Mouse (Mus musculus): ENCODE data around the gene Th.

Gene Th

GRCm38 (mm10) chr7:142931028-142931427 is at the start of gene Th:
Gene Th (minus strand): TSS chr7:142931128.
- DNase-seq (ENCODE audit: low spot score) = no peak

DNA sequence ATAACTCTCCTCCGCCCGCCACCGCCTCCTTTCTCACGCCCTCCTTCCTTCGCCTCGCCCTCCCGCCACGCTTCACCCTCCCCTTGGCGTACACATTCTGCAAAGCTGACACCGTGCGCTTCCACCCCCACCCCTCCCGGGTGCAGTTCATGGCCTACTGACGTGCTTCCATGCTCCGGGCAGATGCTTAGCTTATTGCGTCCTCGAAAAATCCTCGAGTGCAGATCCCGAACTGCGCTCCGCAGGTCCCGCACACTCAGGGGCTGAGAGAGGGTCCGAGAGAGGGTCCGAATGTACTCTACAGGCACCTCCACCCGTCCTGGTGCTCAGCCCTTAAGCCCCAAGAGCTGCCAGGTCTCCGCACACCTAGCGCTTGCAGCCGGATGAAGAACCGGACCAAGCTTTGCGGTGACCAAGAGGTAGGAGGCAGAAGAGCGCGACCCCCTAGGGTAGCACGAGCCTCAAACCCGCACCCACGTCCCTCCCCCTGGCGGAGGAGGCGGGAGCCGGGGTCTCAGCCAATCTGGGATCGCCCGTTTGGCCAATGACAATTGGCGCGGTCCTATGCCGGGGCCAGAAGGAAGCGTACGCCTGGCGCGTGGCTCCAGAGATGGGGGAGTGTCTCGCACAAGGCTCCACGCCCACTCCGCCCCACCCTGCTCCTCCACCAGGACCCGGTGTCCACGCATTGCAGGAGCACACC is 38.0 kb upstream of the Th start, which contains the start of gene Ascl2:
Ascl2 (minus strand) TSS at position 456 of the 703 bp plus-strand sequence.
- DNase-seq (ENCODE audit: low spot score) = peak; percentile 48

DNA sequence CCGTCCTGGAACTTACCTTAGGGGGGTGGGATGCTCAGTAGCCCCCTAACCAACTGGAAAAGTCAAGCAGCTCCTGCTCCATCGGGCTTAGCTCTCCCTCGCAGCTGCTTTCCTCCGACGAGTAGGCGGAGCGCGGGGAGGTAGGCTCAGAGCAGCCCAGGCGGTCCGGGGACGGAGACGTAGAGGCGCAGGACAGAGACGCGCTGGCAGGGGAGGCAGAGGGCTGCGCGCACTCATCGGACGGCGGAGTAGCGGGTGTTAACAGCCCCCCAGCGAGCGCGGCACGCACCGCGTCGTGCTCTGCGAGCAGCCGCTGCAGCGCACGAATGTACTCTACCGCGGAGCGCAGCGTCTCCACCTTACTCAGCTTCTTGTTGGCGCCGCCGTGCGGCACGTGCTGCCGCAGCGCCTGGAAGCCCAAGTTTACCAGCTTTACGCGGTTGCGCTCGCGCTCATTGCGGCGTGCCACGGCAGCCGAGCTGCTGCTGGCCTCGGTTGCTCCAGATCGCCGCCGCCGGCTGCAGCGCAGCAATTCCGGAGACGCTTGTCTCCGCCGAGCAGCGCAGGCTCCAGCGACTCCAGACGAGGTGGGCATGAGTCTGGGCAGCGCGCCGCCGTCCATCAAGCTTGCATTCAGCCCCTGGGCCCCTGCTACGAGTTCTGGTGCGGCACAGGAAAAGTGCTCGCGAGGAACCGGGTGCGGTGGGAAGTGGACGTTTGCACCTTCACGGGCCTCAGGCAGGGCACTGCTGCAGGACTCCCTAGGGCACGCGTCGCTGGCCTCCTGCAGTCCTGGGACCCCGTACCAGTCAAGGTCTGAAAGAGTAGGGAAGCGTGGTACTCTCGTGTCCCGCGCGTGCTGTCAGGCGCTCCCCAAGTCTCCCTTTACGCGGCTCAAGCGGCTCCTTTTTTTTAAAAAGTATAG is 37.2 kb upstream of the Th start:
- peak; percentile 68 for DNase-seq (ENCODE audit: low spot score)

DNA sequence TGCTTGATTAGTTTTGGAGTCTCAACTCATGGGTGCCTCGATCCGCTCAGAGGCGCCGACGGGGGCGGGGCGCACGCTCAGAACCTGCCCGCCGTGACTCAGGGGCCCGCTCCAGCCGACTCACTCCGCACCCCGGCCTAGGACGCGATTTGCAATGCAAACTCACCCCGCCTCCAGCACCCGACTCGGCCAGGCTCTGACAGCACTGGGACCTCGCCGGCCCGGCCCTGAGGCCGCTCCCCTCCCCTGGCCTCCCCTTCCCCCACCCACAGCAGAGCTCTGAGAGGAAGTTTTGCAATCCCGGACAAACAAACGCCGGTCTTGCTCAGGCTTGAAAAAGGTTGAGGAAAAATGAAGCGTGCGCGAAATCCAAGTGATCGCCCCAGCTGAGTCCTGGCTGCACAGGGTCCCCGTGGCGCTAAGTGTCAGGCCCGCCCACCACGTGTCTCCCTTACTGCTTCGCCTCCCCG is 36.5 kb upstream of the Th start:
- DNase-seq (ENCODE audit: low spot score) = peak; percentile 81

GRCm38 (mm10) chr7:142959752-142960151 is 28.8 kb upstream of the Th start:
- DNase-seq (ENCODE audit: low spot score) = no peak

DNA sequence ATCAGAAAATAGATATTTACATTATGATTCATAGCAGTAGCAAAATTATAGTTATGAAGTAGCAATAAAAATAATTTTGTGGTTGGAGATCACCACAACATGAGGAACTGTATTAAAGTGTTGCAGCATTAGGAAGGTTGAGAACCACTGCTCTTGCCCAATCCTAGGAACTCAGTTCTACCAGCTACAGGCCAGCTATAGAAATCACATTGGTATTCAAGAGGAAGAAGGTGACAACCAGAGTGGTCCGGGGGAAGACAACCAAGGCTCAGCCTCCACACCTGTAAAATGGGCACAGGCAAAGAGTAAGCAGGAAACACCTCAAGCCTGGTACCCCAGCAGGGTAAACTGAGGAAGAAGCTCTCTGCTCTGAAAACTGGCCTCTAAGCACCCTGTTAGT is 27.9 kb upstream of the Th start:
- DNase-seq (ENCODE audit: low spot score) = no peak

DNA sequence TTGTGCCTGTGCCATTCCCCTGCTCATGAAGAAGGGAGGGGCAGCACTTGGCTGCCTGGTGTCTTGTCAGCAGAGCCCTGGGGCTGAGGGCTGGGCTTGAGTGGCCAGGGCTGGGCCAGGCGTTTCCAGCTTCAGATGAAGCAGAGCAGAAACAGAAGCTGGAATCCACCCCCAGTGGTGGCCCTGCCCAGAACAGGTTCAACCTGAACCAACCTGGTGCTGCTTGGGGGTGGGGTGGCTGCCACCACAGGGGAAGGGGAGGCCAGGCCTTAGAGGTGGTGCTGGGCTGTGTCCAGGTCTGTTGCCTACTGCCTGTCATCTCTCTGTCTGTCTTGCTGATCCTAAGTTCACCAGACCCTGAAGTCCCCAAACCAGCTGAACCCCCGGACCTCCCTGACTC is 25.1 kb upstream of the Th start:
- peak; percentile 61 for DNase-seq (ENCODE audit: low spot score)

DNA sequence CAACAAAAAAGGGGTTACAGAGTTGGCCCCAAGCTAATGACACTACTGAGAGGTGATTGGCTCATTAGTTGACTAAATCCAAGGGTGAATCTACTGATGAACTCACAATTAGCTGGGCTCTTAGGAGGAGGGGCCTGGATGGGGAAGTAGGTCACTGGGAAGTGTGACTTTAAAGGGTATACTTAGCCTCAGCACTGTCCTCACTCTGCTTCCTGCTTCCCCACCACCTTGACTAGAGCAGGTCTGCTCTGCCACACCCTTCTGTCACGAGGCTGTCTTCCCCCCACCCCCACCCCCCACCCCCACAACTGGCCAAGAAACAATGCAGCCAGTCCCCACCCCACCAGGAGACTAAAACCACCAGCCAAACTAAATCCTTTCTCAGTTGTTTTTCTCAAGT is 18.6 kb upstream of the Th start:
- no peak for DNase-seq (ENCODE audit: low spot score)

- no peak for DNase-seq (ENCODE audit: low spot score)
These were observed 6.7 kb upstream of the Th start for GRCm38 (mm10) chr7:142937631-142938030.

DNA sequence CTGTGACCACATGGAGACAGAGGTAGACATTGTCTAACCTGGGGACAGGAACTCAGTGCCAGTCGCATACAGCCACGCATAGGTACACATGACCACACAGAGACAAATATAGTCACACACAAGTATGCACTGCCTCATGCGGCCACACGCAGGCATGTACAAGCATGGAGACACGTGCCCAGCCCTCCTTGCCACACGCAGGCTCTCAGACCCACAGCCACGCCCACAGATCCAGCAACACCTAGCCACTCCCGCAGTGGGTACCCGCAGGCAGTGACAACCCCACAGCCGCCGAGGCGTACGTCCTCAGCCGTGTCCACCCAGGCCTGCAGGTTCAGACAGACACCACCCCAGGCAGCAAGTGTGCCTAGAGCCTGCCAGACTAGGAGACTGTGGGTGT is 4.8 kb upstream of the Th start:
- DNase-seq (ENCODE audit: low spot score) = peak; percentile 50

GRCm38 (mm10) chr7:142932469-142932868 is 1.5 kb upstream of the Th start:
- no peak for DNase-seq (ENCODE audit: low spot score)

GRCm38 (mm10) chr7:142929516-142929915 is 1.4 kb downstream of the Th start:
- DNase-seq (ENCODE audit: low spot score) = no peak

GRCm38 (mm10) chr7:142927293-142927692 is 3.6 kb downstream of the Th start:
- no peak for DNase-seq (ENCODE audit: low spot score)

DNA sequence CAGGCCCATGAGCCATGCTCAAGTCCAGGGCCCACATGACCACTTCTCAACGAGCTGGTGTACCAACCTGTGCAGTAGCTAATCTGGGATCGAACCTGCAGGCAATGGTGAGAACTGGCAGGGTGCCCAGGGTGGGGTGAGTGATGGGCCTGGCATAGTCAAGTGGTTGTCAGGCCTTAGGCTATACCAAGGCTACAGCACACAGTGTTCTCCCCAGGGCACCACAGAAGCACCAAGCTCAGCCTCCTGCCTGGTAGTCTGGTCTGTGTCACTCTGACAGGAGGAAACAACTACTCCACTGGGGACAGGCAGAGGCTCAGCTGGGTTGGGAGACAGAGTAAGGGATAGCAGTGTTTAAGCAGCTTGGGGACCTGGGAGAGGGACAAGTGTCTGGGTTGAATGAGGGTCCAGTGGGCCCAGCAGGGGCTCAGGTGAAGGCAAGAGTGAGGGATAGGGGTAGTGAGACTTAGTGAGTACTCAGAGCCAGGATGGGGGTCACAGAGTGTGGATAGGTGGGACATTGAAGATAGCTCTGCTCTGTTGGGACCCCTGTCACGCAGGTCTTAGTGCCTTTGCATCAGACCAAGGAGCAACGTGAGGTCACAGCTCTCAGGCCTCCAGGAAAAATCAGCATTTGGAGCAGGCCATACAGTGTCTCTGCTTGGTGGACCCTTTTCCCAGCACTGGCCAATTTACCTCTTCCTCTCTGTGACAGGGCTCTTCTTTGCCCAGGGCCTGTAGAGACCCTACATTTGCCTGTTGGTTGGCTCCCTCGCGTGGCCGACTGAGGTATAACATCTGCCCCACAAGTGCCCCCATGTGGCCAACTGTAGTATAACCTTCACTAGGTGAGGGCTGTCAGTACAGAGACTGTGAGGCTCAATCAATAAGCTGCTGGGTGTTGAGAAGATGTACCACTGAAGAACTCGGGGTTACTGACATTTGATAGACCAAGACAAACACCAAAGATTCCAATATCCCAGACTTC is 12.0 kb downstream of the Th start:
- DNase-seq (ENCODE audit: low spot score) = peak; percentile 72

GRCm38 (mm10) chr7:142917659-142918058 is 13.3 kb downstream of the Th start:
- DNase-seq (ENCODE audit: low spot score) = peak; percentile 44

- peak; percentile 22 for DNase-seq (ENCODE audit: low spot score)
These were observed 14.8 kb downstream of the Th start for GRCm38 (mm10) chr7:142916178-142916577.

GRCm38 (mm10) chr7:142911682-142912081 is 19.2 kb downstream of the Th start:
- DNase-seq (ENCODE audit: low spot score) = no peak

DNA sequence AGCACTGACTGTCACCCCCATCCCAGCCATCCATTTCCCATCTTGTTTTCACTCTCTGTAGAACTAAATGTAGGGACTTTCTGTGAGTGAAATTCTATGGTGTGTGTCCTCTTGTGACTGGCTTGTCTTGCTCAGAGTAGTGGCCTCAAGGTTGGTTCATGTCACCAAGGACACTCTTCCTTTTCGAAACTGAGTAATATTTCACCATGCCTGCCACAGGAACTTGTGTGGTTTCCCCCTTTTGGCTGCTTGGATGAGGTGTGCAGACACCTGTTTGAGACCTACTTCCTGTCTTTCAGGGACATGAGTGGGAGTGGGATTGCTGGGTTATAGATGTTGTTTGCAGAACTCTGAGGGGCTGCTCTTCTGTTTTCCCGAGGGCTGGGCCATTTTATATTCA is 20.8 kb downstream of the Th start:
- DNase-seq (ENCODE audit: low spot score) = no peak

- DNase-seq (ENCODE audit: low spot score) = no peak
These were observed 21.3 kb downstream of the Th start for GRCm38 (mm10) chr7:142909622-142910021.

DNA sequence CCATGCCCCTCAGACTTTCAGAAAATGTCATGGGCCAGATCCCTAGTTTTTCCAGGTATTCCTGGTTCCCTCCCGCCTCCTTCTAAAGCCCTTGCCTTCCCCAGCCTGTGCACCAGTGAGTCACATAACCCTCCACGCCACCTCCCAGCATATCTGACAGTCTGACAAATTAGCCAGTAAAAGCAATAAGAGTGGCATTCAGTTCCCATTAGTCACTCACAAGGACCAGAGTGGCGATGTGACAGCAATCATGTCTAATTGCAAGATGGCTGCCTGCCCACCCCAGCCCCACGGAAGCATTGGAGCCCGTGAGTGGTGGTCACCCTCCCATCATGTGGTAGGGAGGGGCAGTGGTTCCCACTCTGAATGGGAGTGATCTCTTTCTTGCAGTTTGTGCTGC is 25.3 kb downstream of the Th start:
- DNase-seq (ENCODE audit: low spot score) = no peak

GRCm38 (mm10) chr7:142904331-142904730 is 26.6 kb downstream of the Th start:
- DNase-seq (ENCODE audit: low spot score) = no peak

DNA sequence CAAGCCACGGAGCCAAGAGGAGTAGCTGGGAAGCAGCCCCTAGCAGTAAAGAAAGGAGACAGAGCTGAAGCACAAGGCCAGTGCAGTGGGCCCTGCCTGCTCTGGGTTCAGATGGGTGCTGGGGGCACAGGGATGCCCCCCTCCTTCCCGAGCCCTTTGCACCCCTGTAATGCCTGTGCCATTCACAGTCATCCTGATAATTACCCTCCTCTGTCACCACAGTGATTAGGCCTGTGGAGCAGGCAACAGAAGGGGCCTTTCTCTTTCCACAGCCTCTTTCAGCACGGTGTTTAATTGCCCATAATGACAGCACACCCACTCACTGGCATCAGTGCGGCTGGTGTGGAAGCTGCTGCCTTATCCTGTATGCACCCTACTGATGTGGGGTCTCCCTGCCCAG is 28.0 kb downstream of the Th start:
- no peak for DNase-seq (ENCODE audit: low spot score)

Data from urinary bladder, postnatal 14 days (tissue).